Mouse (Mus musculus) CH12.LX (cell line): Measurements from ENCODE around the gene Frmd5.

ENCODE experiments used
- CTCF ChIP-seq, 2 experiments: IDR thresholded peaks in 1 of 2; conservative IDR thresholded peaks in 1 of 2; 2 replicates each; pipeline ENCODE4 v1.5.1; 2011 to 2012; ENCODE audit warnings: low read depth in 2 of 2, low read length in 2 of 2, improper control_type of control experiment in 1 of 2, inconsistent platforms in 1 of 2, mild to moderate bottlenecking in 1 of 2, moderate library complexity in 1 of 2
- ELF1 ChIP-seq: IDR thresholded peaks from 2 replicates; pipeline ENCODE4 v1.6.1; 2014; ENCODE audit warnings: low read depth, mild to moderate bottlenecking, inconsistent platforms, low read length, improper control_type of control experiment
- HCFC1 ChIP-seq: IDR thresholded peaks from 2 replicates; pipeline ENCODE4 v1.6.1; 2012; ENCODE audit warnings: low read depth, mild to moderate bottlenecking, inconsistent platforms, low read length, improper control_type of control experiment
- JUN ChIP-seq: IDR thresholded peaks from 2 replicates; pipeline ENCODE4 v1.6.1; 2011; ENCODE audit warnings: low read depth, mild to moderate bottlenecking, low read length, improper control_type of control experiment, moderate library complexity; ENCODE audit not compliant: insufficient read depth
- ZMIZ1 ChIP-seq: IDR thresholded peaks from 2 replicates; pipeline ENCODE4 v1.6.1; 2012; ENCODE audit warnings: low read depth, mild to moderate bottlenecking, inconsistent platforms, low read length, improper control_type of control experiment

DNA sequence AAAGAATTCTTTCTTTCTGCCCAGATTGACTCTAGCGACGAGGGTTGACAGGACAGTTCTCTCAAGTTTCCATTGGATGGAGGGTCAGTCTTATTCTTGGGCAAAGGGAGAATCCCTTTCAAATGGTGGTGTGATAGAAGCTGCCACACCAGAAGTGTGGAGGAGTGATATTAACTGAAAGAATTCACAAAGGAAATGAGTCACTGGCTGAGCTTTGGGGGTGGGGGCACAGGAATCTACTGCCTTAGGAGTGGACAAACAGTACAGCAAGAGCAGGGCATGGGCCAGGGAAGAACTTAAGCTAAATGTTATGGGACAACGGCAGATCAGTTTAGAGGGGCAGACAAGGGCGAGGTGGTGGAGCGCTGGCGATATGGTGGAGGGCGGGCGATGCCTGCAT, 206.2 kb downstream of the Frmd5 start:
- TF ChIP-seq JUN (no peak), CTCF (conservative IDR thresholded peaks at IDR 0.05 in 1 of 2, IDR thresholded peaks at IDR 0.05 in 1 of 2; ENCODE audit: low read depth in 2 of 2, low read length in 2 of 2) (no peak), HCFC1 (no peak), ELF1 (no peak), ZMIZ1 (no peak)
